Mouse (Mus musculus): ENCODE measurements around the gene Pcp2. TPM values are rescaled to one million over a fixed set of nuclear protein-coding genes. Genes with fewer than 3 reads are reported as not detected.
A peak's percentile ranks its signal among the peaks of the same experiment; 100 is the strongest.

Pcp2 gene
- total and polyA plus RNA-seq, 3 experiments, result 0.38 to 0.56 TPM; not detected in 1

DNA sequence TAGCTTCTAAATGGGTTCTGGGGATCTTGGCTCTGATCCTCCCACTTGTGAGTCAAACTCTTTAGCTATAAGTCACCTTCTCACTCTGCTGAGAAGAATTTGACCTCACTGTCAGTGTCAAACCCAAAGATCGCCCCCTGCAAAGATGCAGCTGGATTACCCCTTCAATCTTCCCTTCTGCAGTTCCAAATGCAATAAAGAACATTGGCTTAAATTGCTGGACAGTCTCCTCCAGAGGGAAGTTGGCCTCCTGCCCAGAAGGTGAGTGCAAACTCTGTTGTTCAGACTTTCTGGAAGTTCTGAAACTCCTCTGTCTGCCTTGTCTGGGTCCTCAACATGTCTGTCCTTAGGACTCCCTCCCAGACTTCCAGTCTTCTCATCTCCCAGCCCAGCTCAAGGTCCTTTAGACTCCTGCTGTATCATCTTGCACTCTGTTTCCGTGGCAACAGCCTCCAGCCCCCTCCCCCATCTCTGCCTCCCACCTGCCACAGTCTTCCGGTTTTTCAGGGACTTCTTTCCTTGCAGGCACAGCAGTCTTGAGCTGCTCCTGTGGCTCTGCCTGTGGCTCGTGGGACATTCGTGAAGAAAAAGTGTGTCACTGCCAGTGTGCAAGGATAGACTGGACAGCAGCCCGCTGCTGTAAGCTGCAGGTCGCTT is 31.5 kb upstream of the Pcp2 start:
- no peak overlapping the region for H3K27ac ChIP-seq (ENCODE audit: insufficient read depth, low read depth)
- no peak overlapping the region for H3K4me3 ChIP-seq (replicated peaks in 1 of 3; ENCODE audit: low read depth in 2 of 3, low read length in 2 of 3, poor library complexity in 1 of 3)
- no peak overlapping the region for H3K9ac ChIP-seq (ENCODE audit: insufficient read depth, low read depth)
- no peaks in the 10 kb centered on the region for H3K27me3 ChIP-seq (replicated peaks)
- DNase-seq (ENCODE audit: extremely low read depth), result no peak
- no peaks in the 10 kb centered on the region for H3K79me2 ChIP-seq (replicated peaks; ENCODE audit: control insufficient read depth, extremely low read depth, insufficient read depth, poor library complexity, severe bottlenecking)
- peaks cover 9 to 31% of the 10 kb centered on the region in 2 experiments for H3K4me1 ChIP-seq (ENCODE audit: control insufficient read depth in 1 of 2, insufficient read depth in 2 of 2)
- no peaks in the 10 kb centered on the region for H3K9me3 ChIP-seq (replicated peaks; ENCODE audit: low read length)
- no peaks in the 10 kb centered on the region for H3K36me3 ChIP-seq (replicated peaks in 1 of 2; ENCODE audit: control insufficient read depth in 1 of 2, insufficient read depth in 1 of 2, low read length in 1 of 2)
- dilution Hi-C loops (cut with MboI; ENCODE audit: extremely low pct_ligation_motif_present, extremely low pct_unique_long_range_greater_than_20kb, low sequenced_read_pairs) (no loop called here), in situ Hi-C loops (cut with MboI; ENCODE audit: low pct_ligation_motif_present, low pct_unique_long_range_greater_than_20kb, low sequenced_read_pairs) (no loop called here)
- 0 out of 2 replicates have a peak overlapping the region, but pooled peaks have one; percentile 11 for H3K4me2 ChIP-seq (ENCODE audit: insufficient read depth, low read depth, poor library complexity, severe bottlenecking)
- TF ChIP-seq TCF12 (IDR thresholded peaks at IDR 0.05; ENCODE audit: low read depth, low read length), result no peak
- TF ChIP-seq USF2 (conservative IDR thresholded peaks at IDR 0.05; ENCODE audit: low read depth, low read length), result no peak
- no peak for TF ChIP-seq POLR2A (IDR thresholded peaks at IDR 0.05; ENCODE audit: low read depth, low read length)
- no peak for TF ChIP-seq ETS1 (conservative IDR thresholded peaks at IDR 0.05; ENCODE audit: low read depth, low read length)

GRCm38 (mm10) chr8:3655526-3655925 is 30.2 kb upstream of the Pcp2 start, which contains the start of gene Retn:
Gene Retn, plus strand, starts transcription at chr8:3655770.
- Histone ChIP-seq H3K4me3 (replicated peaks in 1 of 3; ENCODE audit: low read depth in 2 of 3, low read length in 2 of 3, poor library complexity in 1 of 3) (no peak within 1 kb of the TSS), H3K27me3 (replicated peaks) (no peaks in the 10 kb centered on the region), H3K79me2 (replicated peaks; ENCODE audit: control insufficient read depth, extremely low read depth, insufficient read depth, poor library complexity, severe bottlenecking) (no peaks in the 10 kb centered on the region), H3K4me2 (ENCODE audit: insufficient read depth, low read depth, poor library complexity, severe bottlenecking) (peak within 1 kb of the TSS; percentile 42; the same call in 1 of the 2 replicates), H3K9me3 (replicated peaks; ENCODE audit: low read length) (no peaks in the 10 kb centered on the region), H3K4me1 (ENCODE audit: control insufficient read depth in 1 of 2, insufficient read depth in 2 of 2) (peaks cover 5 to 26% of the 10 kb centered on the region in 2 experiments), H3K36me3 (replicated peaks in 1 of 2; ENCODE audit: control insufficient read depth in 1 of 2, insufficient read depth in 1 of 2, low read length in 1 of 2) (no peaks in the 10 kb centered on the region), H3K27ac (ENCODE audit: insufficient read depth, low read depth) (no peak within 1 kb of the TSS), H3K9ac (ENCODE audit: insufficient read depth, low read depth) (no peak within 1 kb of the TSS)
- DNase-seq (ENCODE audit: extremely low read depth), result no peak
- in situ Hi-C loops (cut with MboI; ENCODE audit: low pct_ligation_motif_present, low pct_unique_long_range_greater_than_20kb, low sequenced_read_pairs) (no loop called here), dilution Hi-C loops (cut with MboI; ENCODE audit: extremely low pct_ligation_motif_present, extremely low pct_unique_long_range_greater_than_20kb, low sequenced_read_pairs) (no loop called here)
- TF ChIP-seq NELFE (IDR thresholded peaks at IDR 0.05; ENCODE audit: low read depth, low read length) (no peak), MYC (IDR thresholded peaks at IDR 0.05; ENCODE audit: low read depth, low read length) (no peak), PAX5 (IDR thresholded peaks at IDR 0.05; ENCODE audit: low read length) (no peak), USF1 (IDR thresholded peaks at IDR 0.05; ENCODE audit: low read depth, low read length) (no peak), CTCF (conservative IDR thresholded peaks at IDR 0.05 in 1 of 2, IDR thresholded peaks at IDR 0.05 in 1 of 2; ENCODE audit: low read depth in 2 of 2, low read length in 2 of 2) (no peak), CHD1 (IDR thresholded peaks at IDR 0.05; ENCODE audit: low read depth, low read length) (no peak), ZC3H11A (IDR thresholded peaks at IDR 0.05; ENCODE audit: low read depth, low read length) (no peak)

GRCm38 (mm10) chr8:3654726-3655508 is 29.6 kb upstream of the Pcp2 start:
- H3K4me3 ChIP-seq (replicated peaks in 1 of 3; ENCODE audit: low read depth in 2 of 3, low read length in 2 of 3, poor library complexity in 1 of 3), result no peak overlapping the region
- TF ChIP-seq BHLHE40 (IDR thresholded peaks at IDR 0.05; ENCODE audit: low read depth, low read length) (peak; percentile 92), KAT2A (IDR thresholded peaks at IDR 0.05; ENCODE audit: insufficient replicate concordance, low read length) (no peak)
- no peak overlapping the region for H3K9ac ChIP-seq (ENCODE audit: insufficient read depth, low read depth)
- dilution Hi-C loops (cut with MboI; ENCODE audit: extremely low pct_ligation_motif_present, extremely low pct_unique_long_range_greater_than_20kb, low sequenced_read_pairs) (no loop called here), in situ Hi-C loops (cut with MboI; ENCODE audit: low pct_ligation_motif_present, low pct_unique_long_range_greater_than_20kb, low sequenced_read_pairs) (no loop called here)
- no peaks in the 10 kb centered on the region for H3K27me3 ChIP-seq (replicated peaks)
- H3K4me2 ChIP-seq (ENCODE audit: insufficient read depth, low read depth, poor library complexity, severe bottlenecking), result peak overlapping the region; percentile 42; the same call in 1 of the 2 replicates
- H3K27ac ChIP-seq (ENCODE audit: insufficient read depth, low read depth), result no peak overlapping the region
- H3K9me3 ChIP-seq (replicated peaks; ENCODE audit: low read length), result no peaks in the 10 kb centered on the region
- no peaks in the 10 kb centered on the region for H3K79me2 ChIP-seq (replicated peaks; ENCODE audit: control insufficient read depth, extremely low read depth, insufficient read depth, poor library complexity, severe bottlenecking)
- no peak for DNase-seq (ENCODE audit: extremely low read depth)
- H3K36me3 ChIP-seq (replicated peaks in 1 of 2; ENCODE audit: control insufficient read depth in 1 of 2, insufficient read depth in 1 of 2, low read length in 1 of 2), result no peaks in the 10 kb centered on the region
- H3K4me1 ChIP-seq (ENCODE audit: control insufficient read depth in 1 of 2, insufficient read depth in 2 of 2), result peaks cover 5 to 21% of the 10 kb centered on the region in 2 experiments

All from CH12.LX (cell line).